Mouse (Mus musculus): ENCODE data around the gene Fuca1. TPM values are rescaled to one million over a fixed set of nuclear protein-coding genes. Genes with fewer than 3 reads are reported as not detected.

The Fuca1 gene
- polyA plus RNA-seq, 1 experiment from 2014 or later = 70.2 TPM

GRCm38 (mm10) chr4:135958354-135958753, 37.8 kb downstream of the Fuca1 start:
- Histone ChIP-seq H3K27me3 (replicated peaks; ENCODE audit: control insufficient read depth, insufficient read depth, low read length) (no peaks in the 10 kb centered on the region), H3K4me1 (ENCODE audit: control insufficient read depth, insufficient read depth, low read length) (no peaks in the 10 kb centered on the region), H3K36me3 (ENCODE audit: control insufficient read depth, insufficient read depth, low read length) (peaks cover 59% of the 10 kb centered on the region), H3K4me3 (ENCODE audit: low read depth, low read length) (no peak overlapping the region), H3K9ac (ENCODE audit: low read depth, low read length) (no peak overlapping the region), H3K9me3 (ENCODE audit: control insufficient read depth, low read length) (no peaks in the 10 kb centered on the region), H3K4me2 (ENCODE audit: low read depth, low read length) (no peak overlapping the region), H3K27ac (replicated peaks; ENCODE audit: low read depth, low read length) (no peak overlapping the region)
- DNase-seq (ENCODE audit: low spot score) (no peak), ATAC-seq (ENCODE audit: low read depth) (no peak)
- WGBS = 63% methylated on average over 8 of the region's 8 CpGs

- no peaks in the 10 kb centered on the region for H3K27me3 ChIP-seq (replicated peaks; ENCODE audit: control insufficient read depth, insufficient read depth, low read length)
- H3K4me3 ChIP-seq (ENCODE audit: low read depth, low read length) = no peak overlapping the region
- ATAC-seq (ENCODE audit: low read depth) = no peak
- H3K4me2 ChIP-seq (ENCODE audit: low read depth, low read length) = no peak overlapping the region
- WGBS = 17% methylated on average over 5 of the region's 5 CpGs
- no peaks in the 10 kb centered on the region for H3K9me3 ChIP-seq (ENCODE audit: control insufficient read depth, low read length)
- no peak overlapping the region for H3K27ac ChIP-seq (replicated peaks; ENCODE audit: low read depth, low read length)
- DNase-seq (ENCODE audit: low spot score) = peak; percentile 86
- peaks cover 51% of the 10 kb centered on the region for H3K36me3 ChIP-seq (ENCODE audit: control insufficient read depth, insufficient read depth, low read length)
- no peak overlapping the region for H3K9ac ChIP-seq (ENCODE audit: low read depth, low read length)
- no peaks in the 10 kb centered on the region for H3K4me1 ChIP-seq (ENCODE audit: control insufficient read depth, insufficient read depth, low read length)
Observed at GRCm38 (mm10) chr4:135960717-135961116, 40.2 kb downstream of the Fuca1 start.

- WGBS = 91% methylated on average over 5 of the region's 5 CpGs
- no peak overlapping the region for H3K27ac ChIP-seq (replicated peaks; ENCODE audit: low read depth, low read length)
- H3K27me3 ChIP-seq (replicated peaks; ENCODE audit: control insufficient read depth, insufficient read depth, low read length) = no peaks in the 10 kb centered on the region
- ATAC-seq (ENCODE audit: low read depth) = no peak
- peaks cover 53% of the 10 kb centered on the region for H3K36me3 ChIP-seq (ENCODE audit: control insufficient read depth, insufficient read depth, low read length)
- no peak overlapping the region for H3K4me3 ChIP-seq (ENCODE audit: low read depth, low read length)
- no peak overlapping the region for H3K4me2 ChIP-seq (ENCODE audit: low read depth, low read length)
- no peaks in the 10 kb centered on the region for H3K4me1 ChIP-seq (ENCODE audit: control insufficient read depth, insufficient read depth, low read length)
- no peaks in the 10 kb centered on the region for H3K9me3 ChIP-seq (ENCODE audit: control insufficient read depth, low read length)
- no peak overlapping the region for H3K9ac ChIP-seq (ENCODE audit: low read depth, low read length)
- DNase-seq (ENCODE audit: low spot score) = no peak
Observed at GRCm38 (mm10) chr4:135961709-135962108, 41.2 kb downstream of the Fuca1 start.

- no peaks in the 10 kb centered on the region for H3K27me3 ChIP-seq (replicated peaks; ENCODE audit: control insufficient read depth, insufficient read depth, low read length)
- no peaks in the 10 kb centered on the region for H3K4me1 ChIP-seq (ENCODE audit: control insufficient read depth, insufficient read depth, low read length)
- H3K27ac ChIP-seq (replicated peaks; ENCODE audit: low read depth, low read length) = peak overlapping the region; percentile 85; the same call in 1 of the 2 replicates
- H3K9me3 ChIP-seq (ENCODE audit: control insufficient read depth, low read length) = no peaks in the 10 kb centered on the region
- H3K4me2 ChIP-seq (ENCODE audit: low read depth, low read length) = no peak overlapping the region
- no peak overlapping the region for H3K9ac ChIP-seq (ENCODE audit: low read depth, low read length)
- WGBS = 88% methylated on average over 7 of the region's 7 CpGs
- H3K4me3 ChIP-seq (ENCODE audit: low read depth, low read length) = no peak overlapping the region
- DNase-seq (ENCODE audit: low spot score) (no peak), ATAC-seq (ENCODE audit: low read depth) (no peak)
- peaks cover 56% of the 10 kb centered on the region for H3K36me3 ChIP-seq (ENCODE audit: control insufficient read depth, insufficient read depth, low read length)
Observed at GRCm38 (mm10) chr4:135962198-135962597, 41.7 kb downstream of the Fuca1 start.

GRCm38 (mm10) chr4:135962946-135963345, 42.4 kb downstream of the Fuca1 start:
- Histone ChIP-seq H3K36me3 (ENCODE audit: control insufficient read depth, insufficient read depth, low read length) (peaks cover 60% of the 10 kb centered on the region), H3K4me2 (ENCODE audit: low read depth, low read length) (peak overlapping the region; percentile 96), H3K27me3 (replicated peaks; ENCODE audit: control insufficient read depth, insufficient read depth, low read length) (no peaks in the 10 kb centered on the region), H3K27ac (replicated peaks; ENCODE audit: low read depth, low read length) (peak overlapping the region; percentile 85), H3K4me3 (ENCODE audit: low read depth, low read length) (peak overlapping the region; percentile 61), H3K9ac (ENCODE audit: low read depth, low read length) (peak overlapping the region; percentile 75), H3K4me1 (ENCODE audit: control insufficient read depth, insufficient read depth, low read length) (no peaks in the 10 kb centered on the region), H3K9me3 (ENCODE audit: control insufficient read depth, low read length) (no peaks in the 10 kb centered on the region)
- DNase-seq (ENCODE audit: low spot score) = no peak
- 8% methylated on average over 15 of the region's 15 CpGs for WGBS
- ATAC-seq (ENCODE audit: low read depth) = 0 out of 2 replicates have a peak, but pooled peaks have one; percentile 3

GRCm38 (mm10) chr4:135963457-135964193, 43.1 kb downstream of the Fuca1 start, which contains the start of gene Gale:
Gene Gale (plus strand): TSS chr4:135963727.
- Histone ChIP-seq H3K4me1 (ENCODE audit: control insufficient read depth, insufficient read depth, low read length) (no peaks in the 10 kb centered on the region), H3K4me3 (ENCODE audit: low read depth, low read length) (peak within 1 kb of the TSS; percentile 61)

GRCm38 (mm10) chr4:135964426-135964825, 43.9 kb downstream of the Fuca1 start:
- peaks cover 61% of the 10 kb centered on the region for H3K36me3 ChIP-seq (ENCODE audit: control insufficient read depth, insufficient read depth, low read length)

More at GRCm38 (mm10) chr4:135963457-135964193, 43.1 kb downstream of the Fuca1 start, which contains the start of gene Gale:
- DNase-seq (ENCODE audit: low spot score) = peak; percentile 99
- 0% methylated on average over 34 of the region's 56 CpGs for WGBS
- H3K9ac ChIP-seq (ENCODE audit: low read depth, low read length) = peak within 1 kb of the TSS; percentile 75
- H3K27me3 ChIP-seq (replicated peaks; ENCODE audit: control insufficient read depth, insufficient read depth, low read length) = no peaks in the 10 kb centered on the region
- H3K4me2 ChIP-seq (ENCODE audit: low read depth, low read length) = peak within 1 kb of the TSS; percentile 96
- peaks cover 61% of the 10 kb centered on the region for H3K36me3 ChIP-seq (ENCODE audit: control insufficient read depth, insufficient read depth, low read length)
- no peaks in the 10 kb centered on the region for H3K9me3 ChIP-seq (ENCODE audit: control insufficient read depth, low read length)
- ATAC-seq (ENCODE audit: low read depth) = peak; percentile 96
- H3K27ac ChIP-seq (replicated peaks; ENCODE audit: low read depth, low read length) = peak within 1 kb of the TSS; percentile 85

GRCm38 (mm10) chr4:135965113-135965512, 44.6 kb downstream of the Fuca1 start:
- H3K4me1 ChIP-seq (ENCODE audit: control insufficient read depth, insufficient read depth, low read length) = no peaks in the 10 kb centered on the region
- no peak for ATAC-seq (ENCODE audit: low read depth)
- WGBS = 81% methylated on average over 9 of the region's 9 CpGs
- H3K9ac ChIP-seq (ENCODE audit: low read depth, low read length) = 0 out of 2 replicates have a peak overlapping the region, but pooled peaks have one; percentile 75
- H3K9me3 ChIP-seq (ENCODE audit: control insufficient read depth, low read length) = no peaks in the 10 kb centered on the region
- peaks cover 61% of the 10 kb centered on the region for H3K36me3 ChIP-seq (ENCODE audit: control insufficient read depth, insufficient read depth, low read length)
- DNase-seq (ENCODE audit: low spot score) = no peak
- no peaks in the 10 kb centered on the region for H3K27me3 ChIP-seq (replicated peaks; ENCODE audit: control insufficient read depth, insufficient read depth, low read length)
- peak overlapping the region; percentile 61 for H3K4me3 ChIP-seq (ENCODE audit: low read depth, low read length)
- H3K27ac ChIP-seq (replicated peaks; ENCODE audit: low read depth, low read length) = no peak overlapping the region
- peak overlapping the region; percentile 96; the same call in 1 of the 2 replicates for H3K4me2 ChIP-seq (ENCODE audit: low read depth, low read length)

More at GRCm38 (mm10) chr4:135964426-135964825, 43.9 kb downstream of the Fuca1 start:
- WGBS = 3% methylated on average over 12 of the region's 12 CpGs
- Histone ChIP-seq H3K9me3 (ENCODE audit: control insufficient read depth, low read length) (no peaks in the 10 kb centered on the region), H3K27me3 (replicated peaks; ENCODE audit: control insufficient read depth, insufficient read depth, low read length) (no peaks in the 10 kb centered on the region), H3K4me3 (ENCODE audit: low read depth, low read length) (peak overlapping the region; percentile 61), H3K27ac (replicated peaks; ENCODE audit: low read depth, low read length) (peak overlapping the region; percentile 83), H3K4me2 (ENCODE audit: low read depth, low read length) (peak overlapping the region; percentile 96), H3K9ac (ENCODE audit: low read depth, low read length) (peak overlapping the region; percentile 75), H3K4me1 (ENCODE audit: control insufficient read depth, insufficient read depth, low read length) (no peaks in the 10 kb centered on the region)
- DNase-seq (ENCODE audit: low spot score) (peak; percentile 69), ATAC-seq (ENCODE audit: low read depth) (peak; percentile 27; the same call in 1 of the 2 replicates)
